9 mouse cellular contexts compared by ENCODE assay signal in genomic region chr2:167941745-167942176, GRCm38 (mm10). TPM values are rescaled to one million over a fixed set of nuclear protein-coding genes. Genes with fewer than 3 reads are reported as not detected.
A peak's percentile ranks its signal among the peaks of the same experiment; 100 is the strongest.
DNase-seq lines count a peak whose midpoint lies in the region; ATAC-seq and TF ChIP-seq lines count a peak whose summit lies in the region.
"Had no signal": no experiment of that assay in that cellular context is flagged by ENCODE, and none has a peak within 500 bp of the region (broad histone marks: within the 10 kb centered on the region; RNA-seq: fewer than 3 reads in every experiment).

No protein-coding gene starts in this region.

- peak overlapping the region; percentile 42 for H3K4me2 ChIP-seq in lung, embryonic 16.5 days (ENCODE audit: low read depth, low read length)
- H3K4me2 ChIP-seq in limb, embryonic 13.5 days (replicated peaks), result no peak overlapping the region

- peak overlapping the region; percentile 12 for H3K9ac ChIP-seq in lung, embryonic 16.5 days (ENCODE audit: low read length)
- H3K9ac ChIP-seq in limb, embryonic 13.5 days, result no peak overlapping the region

- intact Hi-C loops in left cerebral cortex, postnatal 25 days (cut with DNase I), result no loop called here

- WGBS in lung, embryonic 16.5 days, result 35% methylated on average over 6 of the region's 6 CpGs
- WGBS in limb, embryonic 13.5 days, result 56% methylated on average over 6 of the region's 6 CpGs
- 19% methylated on average over 6 of the region's 6 CpGs for WGBS in thymus, adult 2 months

- no peak for TF ChIP-seq POLR2A in thymus, adult 2 months (IDR thresholded peaks at IDR 0.05; ENCODE audit: control insufficient read depth, extremely low read depth, insufficient read depth, low read length, poor library complexity)

- no peaks in the 10 kb centered on the region for H3K36me3 ChIP-seq in lung, embryonic 16.5 days (ENCODE audit: control insufficient read depth, insufficient read depth, low read length)
- no peaks in the 10 kb centered on the region for H3K36me3 ChIP-seq in limb, embryonic 13.5 days
- H3K36me3 ChIP-seq in thymus, adult 2 months (ENCODE audit: control insufficient read depth, insufficient read depth, low read length), result no peaks in the 10 kb centered on the region

- peak; percentile 40 for ATAC-seq in lung, embryonic 16.5 days (ENCODE audit: low read depth)
- ATAC-seq in limb, embryonic 13.5 days (ENCODE audit: low FRiP score, low read depth), result no peak

- H3K27me3 ChIP-seq in lung, embryonic 16.5 days (ENCODE audit: control insufficient read depth, insufficient read depth, low read depth, low read length), result no peaks in the 10 kb centered on the region
- H3K27me3 ChIP-seq in limb, embryonic 13.5 days, result no peaks in the 10 kb centered on the region
- H3K27me3 ChIP-seq in thymus, adult 2 months (ENCODE audit: control insufficient read depth, insufficient read depth, low read length), result no peaks in the 10 kb centered on the region

- TF ChIP-seq CTCF in thymus, adult 2 months (IDR thresholded peaks at IDR 0.05; ENCODE audit: borderline replicate concordance, control insufficient read depth, extremely low read depth, insufficient read depth, low read length, poor library complexity), result no peak

- H3K27ac ChIP-seq in lung, embryonic 16.5 days (ENCODE audit: low read length), result peak overlapping the region; percentile 94
- H3K27ac ChIP-seq in limb, embryonic 13.5 days, result peak overlapping the region; percentile 28; the same call in 1 of the 2 replicates
- peak overlapping the region; percentile 92 for H3K27ac ChIP-seq in thymus, adult 2 months (ENCODE audit: control insufficient read depth, insufficient read depth, low read length)

- H3K9me3 ChIP-seq in lung, embryonic 16.5 days (ENCODE audit: control insufficient read depth, low read length), result no peaks in the 10 kb centered on the region
- H3K9me3 ChIP-seq in limb, embryonic 13.5 days, result no peaks in the 10 kb centered on the region

- H3K4me3 ChIP-seq in lung, embryonic 16.5 days (ENCODE audit: low read length), result no peak overlapping the region
- no peak overlapping the region for H3K4me3 ChIP-seq in limb, embryonic 13.5 days
- H3K4me3 ChIP-seq in thymus, adult 2 months (ENCODE audit: control insufficient read depth, insufficient read depth, low read length), result no peak overlapping the region
- H3K4me3 ChIP-seq: erythroblast, embryonic 14.5 days had no signal

- peaks cover 51% of the 10 kb centered on the region for H3K4me1 ChIP-seq in lung, embryonic 16.5 days (replicated peaks; ENCODE audit: control insufficient read depth, insufficient read depth, low read length)
- peaks cover 78% of the 10 kb centered on the region for H3K4me1 ChIP-seq in limb, embryonic 13.5 days
- H3K4me1 ChIP-seq in thymus, adult 2 months (replicated peaks; ENCODE audit: control insufficient read depth, insufficient read depth, low read length), result peaks cover 69% of the 10 kb centered on the region

- no peak for DNase-seq in lung, postnatal 25 days (ENCODE audit: low spot score)
- DNase-seq in cerebellum, postnatal 14 days, result peak; percentile 46 to 47
- peak; percentile 64 for DNase-seq in thymus, adult 2 months
- no peak for DNase-seq in right cerebral cortex, postnatal 25 days
- DNase-seq in left cerebral cortex, postnatal 25 days (ENCODE audit: low spot score in 2 of 2), result no peak
- no peak for DNase-seq in right cerebral cortex, adult 18-20 months

RNA-seq across cellular contexts. Expression of gene Ptpn1, which starts 9.9 kb away (rescaled TPM):
- 56.3 and 73.3 TPM in 2 replicates for polyA plus RNA-seq in lung, embryonic 16.5 days (2015; fragmentation: Nextera tagmentation; extraction: Ambion mirVana)
- 54.0 and 54.9 TPM in 2 replicates for polyA plus RNA-seq in limb, embryonic 13.5 days (2015; fragmentation: Nextera tagmentation; extraction: Ambion mirVana)
- polyA plus RNA-seq in thymus, adult 2 months (2012; rRNA removed), result 97.1 and 97.8 TPM in 2 replicates
- 10 to 100 TPM; 56.4 to 59.5 TPM for total RNA-seq in left cerebral cortex, postnatal 25 days (2021)

Comparison
In these comparisons a context has a peak if more than half of its experiments do, and no peak if none do; other contexts are left out.
1. H3K27ac ChIP-seq: peak in every context shown above with its lines; median percentile 94 in lung, embryonic 16.5 days; 92 in thymus, adult 2 months; 28 in limb, embryonic 13.5 days.
2. DNase-seq: peak in cerebellum, postnatal 14 days (2 of 2) and thymus, adult 2 months (single experiment); none in lung, postnatal 25 days (single experiment), right cerebral cortex, postnatal 25 days (single experiment), left cerebral cortex, postnatal 25 days (0 of 2) and right cerebral cortex, adult 18-20 months (single experiment).